Mouse (Mus musculus): ENCODE measurements around the gene Cox15. TPM values are rescaled to one million over a fixed set of nuclear protein-coding genes. Genes with fewer than 3 reads are reported as not detected.

Cox15 gene
- 10 to 100 TPM; 17.2 to 20.7 TPM for total RNA-seq (2021)
- long read RNA-seq, experiment 1, full-length matches to known transcripts: 32 of 41 reads
- long read RNA-seq, experiment 1, partial matches to known transcripts: 1 of 41 reads
- long read RNA-seq, experiment 1, other reads (novel, unspliced or antisense): 8 of 41 reads
- long read RNA-seq, experiment 2, full-length matches to known transcripts: 40 of 52 reads
- long read RNA-seq, experiment 2, partial matches to known transcripts: 3 of 52 reads
- long read RNA-seq, experiment 2, other reads (novel, unspliced or antisense): 9 of 52 reads

DNA sequence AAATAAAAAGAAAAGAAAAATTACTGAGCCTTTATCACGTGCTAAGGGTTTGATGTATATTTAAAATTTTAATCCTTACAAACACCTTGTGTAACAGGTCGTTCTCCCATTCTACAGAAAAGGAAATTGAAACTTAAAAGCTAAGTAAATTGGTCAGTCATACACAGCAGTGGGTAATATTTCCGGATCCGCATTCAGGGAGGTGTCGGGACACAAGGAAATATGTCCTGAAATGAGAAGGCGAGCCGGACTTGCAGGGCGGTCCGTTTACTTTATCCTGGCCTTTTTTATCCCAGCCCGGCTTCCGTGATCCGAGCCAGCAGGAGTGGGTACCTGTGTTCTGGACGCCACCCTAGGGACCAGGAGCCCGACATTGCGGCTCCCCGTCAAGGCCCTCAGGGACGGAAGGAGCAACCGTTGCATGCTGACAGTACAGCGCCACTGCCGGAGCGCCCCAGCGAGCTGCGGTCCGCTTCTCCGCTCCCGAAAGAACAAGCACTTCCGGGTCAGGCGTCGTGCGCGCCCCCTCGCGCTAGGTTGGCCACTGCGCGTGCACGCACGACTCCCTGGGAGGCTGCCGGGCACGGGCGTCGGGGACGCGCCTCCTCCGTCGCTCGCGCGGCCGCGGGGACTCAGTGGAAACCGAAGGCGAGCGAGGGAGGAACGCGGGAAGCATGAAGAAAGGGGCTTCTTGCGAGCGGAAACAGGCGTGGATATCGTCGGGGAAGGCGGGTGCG is at the start of gene Cox15, which contains the start of gene Cutc:
Cox15 (minus strand) TSS at position 512 of the 737 bp plus-strand sequence.
Cutc (plus strand) TSS at position 508 of the 737 bp plus-strand sequence.
- intact Hi-C loops (cut with DNase I): loop anchor here (5.0 to 10.0 kb wide), 2 partner anchors 65 to 218 kb away; partner anchors contain the start of gene Entpd7

GRCm38 (mm10) chr19:43801427-43802051 is 48.7 kb upstream of the Cox15 start:
- intact Hi-C loops (cut with DNase I): no loop called here
- DNase-seq: no peak

More for the DNA sequence above, at the start of gene Cox15, which contains the start of gene Cutc:
- DNase-seq: peak; percentile 96 to 98

DNA sequence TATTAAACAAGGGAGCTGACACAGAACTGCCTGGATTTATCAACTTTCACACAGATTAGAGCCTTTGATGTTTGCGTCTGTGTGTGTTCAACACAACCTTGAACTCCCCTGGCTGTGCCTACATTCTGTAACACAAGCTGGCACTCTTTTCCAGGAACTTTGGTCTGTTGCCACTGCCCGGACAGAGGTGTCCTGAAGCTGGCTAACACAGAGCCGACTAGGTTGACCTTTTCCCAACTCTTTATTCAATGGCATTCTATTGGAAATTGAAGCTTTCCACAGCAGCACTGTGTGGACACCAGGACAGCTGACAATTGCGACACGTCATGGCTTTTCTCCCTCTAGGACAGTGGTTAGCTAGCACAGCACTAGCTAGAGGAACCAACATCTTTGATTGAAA is 44.4 kb upstream of the Cox15 start:
- no peak for DNase-seq
- intact Hi-C loops (cut with DNase I): no loop called here

DNA sequence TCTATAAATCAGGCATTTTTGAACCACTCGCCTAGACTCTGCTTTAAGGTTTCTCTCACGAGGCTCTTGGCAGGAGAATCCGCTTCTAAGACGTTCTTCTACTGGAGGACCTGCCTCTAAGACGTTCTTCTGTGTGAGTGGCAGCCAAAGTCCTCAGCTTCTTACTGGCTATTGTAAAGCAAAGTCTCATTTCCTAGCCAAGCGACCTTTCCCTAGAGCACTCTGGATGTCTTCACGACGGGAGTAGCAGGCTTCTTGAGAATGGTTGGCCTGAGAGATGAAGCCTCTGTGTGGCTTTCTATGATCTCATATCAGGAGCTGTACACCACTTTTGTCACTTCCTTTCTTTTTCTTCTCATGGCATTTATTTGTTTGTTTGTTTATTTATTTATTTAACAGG is 42.7 kb upstream of the Cox15 start:
- intact Hi-C loops (cut with DNase I): no loop called here
- no peak for DNase-seq

GRCm38 (mm10) chr19:43793951-43794350 is 41.2 kb upstream of the Cox15 start:
- intact Hi-C loops (cut with DNase I): no loop called here
- DNase-seq: no peak

DNA sequence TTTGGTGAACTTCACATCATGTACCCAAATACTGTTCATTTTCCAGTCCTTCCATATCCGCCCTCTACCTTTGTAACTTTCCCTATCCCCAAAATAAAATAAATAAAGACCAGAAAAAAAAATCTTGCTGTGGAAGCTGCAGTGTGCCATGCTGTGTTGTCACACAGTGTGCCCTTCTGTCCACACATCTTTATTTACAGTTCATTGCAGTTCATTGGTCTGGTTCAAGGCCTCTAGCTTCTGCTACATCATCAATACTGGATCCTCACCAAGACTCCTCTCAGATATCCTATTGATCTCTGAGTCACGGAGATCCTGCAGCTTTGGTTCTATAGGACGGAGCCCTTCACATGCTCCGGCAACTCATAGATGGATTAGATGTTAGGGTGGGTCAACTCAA is 39.7 kb upstream of the Cox15 start:
- no peak for DNase-seq
- intact Hi-C loops (cut with DNase I): no loop called here

DNA sequence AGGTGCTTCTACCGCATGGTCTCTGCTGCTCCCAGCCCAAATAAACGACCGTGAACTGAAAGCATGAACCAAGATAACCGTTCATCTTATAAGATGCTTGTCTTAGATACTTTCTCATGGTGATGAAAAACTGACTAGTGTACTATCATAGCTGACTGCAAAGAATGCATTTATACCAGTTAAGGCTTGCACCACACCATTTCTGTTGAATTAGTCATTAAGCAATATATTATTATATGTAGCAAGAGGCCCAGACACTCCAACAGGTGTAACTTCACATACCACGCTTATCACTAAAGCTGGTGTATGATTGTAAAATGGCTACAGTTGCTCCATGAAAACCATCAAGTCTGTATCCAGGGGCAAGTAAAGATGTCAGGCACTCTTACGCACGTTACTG is 37.0 kb upstream of the Cox15 start:
- DNase-seq: no peak
- intact Hi-C loops (cut with DNase I): no loop called here

DNA sequence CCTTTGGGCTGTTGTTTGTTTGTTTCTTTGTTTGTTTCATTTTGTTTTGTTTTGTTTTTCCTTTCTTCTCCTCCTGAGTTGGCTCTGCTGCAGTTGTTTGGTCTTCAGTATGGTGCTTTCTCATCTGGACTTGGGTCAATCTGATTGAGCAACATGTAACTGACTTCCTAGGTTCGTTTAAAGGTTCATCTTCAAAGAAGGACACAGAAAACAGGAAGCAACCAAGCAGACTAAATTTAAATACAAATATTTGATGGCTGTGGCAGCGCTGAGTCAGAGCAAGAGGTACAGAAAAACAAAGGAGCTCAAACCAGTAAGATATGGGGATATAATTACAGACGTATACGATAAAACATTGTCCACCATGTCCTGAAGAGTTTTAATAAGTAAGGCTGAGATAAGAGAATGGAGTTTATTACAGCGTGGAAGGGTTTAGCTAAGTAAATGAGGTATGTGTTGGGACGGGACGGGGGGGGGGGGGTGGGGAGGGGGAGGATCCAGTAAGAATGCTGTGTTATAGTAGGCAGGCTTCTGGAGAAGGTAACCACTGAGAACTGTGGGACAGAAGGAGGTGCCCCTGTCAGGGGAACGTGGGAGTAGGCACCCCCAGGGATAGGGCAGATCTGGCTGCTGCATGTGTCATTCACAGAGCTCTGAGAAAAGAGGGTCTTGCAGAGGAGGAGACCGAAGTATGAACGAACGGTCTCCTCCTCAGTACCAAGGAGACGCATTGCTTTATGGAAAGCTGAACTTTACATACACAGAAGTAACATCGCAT is 33.6 kb upstream of the Cox15 start:
- DNase-seq: no peak
- intact Hi-C loops (cut with DNase I): no loop called here

- no peak for DNase-seq
- intact Hi-C loops (cut with DNase I): no loop called here
Measured at GRCm38 (mm10) chr19:43784761-43785160, 32.0 kb upstream of the Cox15 start.

DNA sequence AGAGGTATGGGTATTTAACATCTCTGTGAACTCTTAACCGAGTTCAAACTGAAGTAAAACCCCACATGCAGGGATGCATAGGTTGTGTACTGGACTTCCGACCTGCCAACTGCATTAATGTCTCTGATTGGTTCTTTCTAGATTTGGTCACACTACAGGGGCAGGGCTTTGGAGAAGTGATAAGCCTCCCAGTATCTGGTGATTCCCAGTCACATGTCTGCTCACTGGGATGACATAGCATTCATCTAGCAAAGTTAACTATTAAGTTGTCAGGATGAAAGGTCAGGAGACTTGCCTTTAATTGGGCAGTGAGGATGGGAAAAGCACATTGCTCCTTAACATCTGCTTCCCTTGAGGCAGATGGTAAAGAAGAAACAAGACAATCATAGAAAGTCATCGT is 29.2 kb upstream of the Cox15 start, which contains the start of gene Abcc2:
Abcc2 (plus strand) TSS at position 213 of the 400 bp plus-strand sequence.
- intact Hi-C loops (cut with DNase I): no loop called here
- DNase-seq: no peak

DNA sequence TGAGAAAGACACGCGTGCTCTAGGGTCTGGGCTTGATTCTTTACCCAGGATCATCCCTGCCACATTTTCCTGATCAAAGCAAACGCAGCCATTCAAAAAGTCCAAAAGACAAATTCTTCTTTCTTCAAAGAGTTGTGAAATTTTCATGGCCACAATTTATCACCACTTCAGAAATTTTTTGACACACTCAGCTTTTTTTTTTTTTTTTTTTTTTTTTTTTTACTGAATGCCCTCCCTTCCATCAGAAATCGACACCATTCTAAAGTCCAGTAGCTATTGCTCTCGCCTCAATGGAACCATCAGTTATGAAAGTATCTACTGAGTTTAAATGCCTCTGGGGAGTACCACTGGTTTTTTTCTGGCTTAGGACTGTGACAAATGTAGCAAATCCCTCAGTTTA is 27.6 kb upstream of the Cox15 start:
- intact Hi-C loops (cut with DNase I): no loop called here
- DNase-seq: no peak

- DNase-seq: no peak
- intact Hi-C loops (cut with DNase I): no loop called here
Measured at GRCm38 (mm10) chr19:43777308-43777707, 24.5 kb upstream of the Cox15 start.

GRCm38 (mm10) chr19:43776561-43776960 is 23.8 kb upstream of the Cox15 start:
- intact Hi-C loops (cut with DNase I): no loop called here
- DNase-seq: no peak

DNA sequence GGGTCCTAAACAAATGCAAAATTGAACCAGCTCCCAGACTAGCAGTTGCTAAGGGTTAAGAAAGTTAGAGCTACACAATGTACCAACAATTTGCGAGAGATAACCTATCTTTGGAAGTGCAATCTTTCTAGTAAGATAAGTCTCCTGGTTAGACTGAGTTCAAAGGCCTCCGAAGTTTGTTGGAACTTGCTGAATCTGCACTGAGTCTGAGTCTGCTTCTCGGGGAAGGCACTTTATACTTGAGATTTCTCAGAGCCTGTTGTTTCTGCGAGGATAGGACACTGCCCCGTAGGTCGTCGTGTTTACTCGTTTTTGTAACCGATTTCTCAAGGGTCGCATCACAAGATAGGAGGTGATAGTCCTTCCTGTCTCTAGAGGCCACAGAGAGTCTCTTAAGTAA is 22.6 kb upstream of the Cox15 start:
- no peak for DNase-seq
- intact Hi-C loops (cut with DNase I): no loop called here

DNA sequence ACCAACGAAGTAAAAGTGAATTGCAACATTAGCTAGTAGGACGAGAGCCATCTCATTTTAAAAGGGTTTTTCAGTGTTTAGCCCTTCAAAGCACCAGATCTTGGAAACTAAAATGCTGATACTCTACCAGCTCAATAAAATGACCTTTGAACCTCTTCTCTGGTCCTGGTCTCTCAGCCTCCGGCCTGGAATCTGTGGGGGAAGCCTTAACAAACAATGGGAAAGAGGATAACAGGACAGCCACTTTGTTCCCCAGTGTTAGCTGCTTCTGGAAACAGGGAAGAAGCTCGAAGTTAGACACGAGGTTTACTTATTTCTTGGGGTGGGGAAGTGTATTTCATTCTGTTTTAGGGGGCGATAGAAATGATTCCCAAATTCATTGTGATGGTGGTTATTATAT is 19.5 kb upstream of the Cox15 start:
- no peak for DNase-seq
- intact Hi-C loops (cut with DNase I): no loop called here

DNA sequence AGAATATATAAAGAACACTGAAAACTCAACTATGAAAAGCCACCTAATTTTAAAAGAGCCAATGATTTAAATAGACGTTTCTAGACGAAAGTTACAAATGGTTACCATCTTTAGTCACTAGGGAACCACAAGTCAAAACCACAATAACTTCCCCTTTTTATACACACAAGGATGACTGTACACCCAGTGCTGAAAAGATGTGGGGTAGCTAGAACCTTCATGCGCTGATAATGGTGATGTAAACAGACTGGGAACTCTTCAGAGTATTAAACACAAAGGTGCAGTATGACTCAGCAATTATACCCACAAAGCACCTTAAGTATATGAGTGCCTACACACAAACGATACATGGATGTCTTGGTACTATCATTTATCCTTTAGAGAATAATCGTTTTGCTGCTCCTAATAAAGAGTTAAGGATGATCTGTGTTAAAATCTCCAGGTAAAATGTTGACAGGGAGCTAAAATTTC is 18.7 kb upstream of the Cox15 start:
- DNase-seq: no peak
- intact Hi-C loops (cut with DNase I): no loop called here

GRCm38 (mm10) chr19:43770584-43770983 is 17.8 kb upstream of the Cox15 start:
- intact Hi-C loops (cut with DNase I): no loop called here
- no peak for DNase-seq

- DNase-seq: no peak
- intact Hi-C loops (cut with DNase I): no loop called here
Measured at GRCm38 (mm10) chr19:43769366-43769960, 16.7 kb upstream of the Cox15 start.

DNA sequence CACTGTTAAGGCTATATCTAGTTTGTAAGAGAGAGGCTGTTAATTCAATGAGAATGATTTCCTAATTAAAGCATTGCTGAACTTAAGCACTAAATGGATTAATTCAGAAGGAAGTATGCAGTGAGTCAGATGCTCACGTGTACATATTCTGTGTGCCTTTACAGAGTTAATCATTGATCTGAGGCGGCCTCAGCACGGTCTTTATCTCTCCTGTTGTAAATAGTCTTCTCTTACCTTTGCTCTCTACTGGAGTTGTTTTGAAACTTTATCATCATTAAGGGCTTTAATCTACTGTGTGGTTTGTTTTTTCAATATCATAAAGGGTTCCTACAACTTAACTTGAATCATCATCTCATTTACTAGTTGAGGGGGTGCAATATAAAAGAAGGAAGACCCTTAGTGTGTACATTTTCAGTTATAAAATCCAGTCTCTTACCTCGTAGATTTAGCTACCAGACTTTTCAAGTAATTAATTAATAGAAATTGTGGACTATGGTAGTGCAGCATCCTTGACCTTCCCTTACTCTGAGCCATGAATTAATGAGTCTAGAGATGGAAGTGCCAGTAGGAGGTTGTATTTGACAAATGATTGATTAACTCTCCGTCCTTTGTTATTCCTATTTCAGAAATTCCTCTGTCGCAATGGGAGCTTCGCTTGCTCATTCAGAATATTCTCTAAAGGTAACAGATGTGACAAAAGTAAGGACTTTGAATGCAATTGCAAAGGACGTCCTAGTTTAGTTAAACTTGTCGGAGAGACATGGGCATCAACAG is 14.9 kb upstream of the Cox15 start:
- intact Hi-C loops (cut with DNase I): no loop called here

More for the DNA sequence above, 14.9 kb upstream of the Cox15 start:
- DNase-seq: no peak
